Mouse (Mus musculus) adrenal gland (tissue): ENCODE data around the gene Sec61a2.

Experiments
- intact Hi-C: fragments of 180-260 bp; cut with DNase I; formaldehyde crosslinking; loops from one replicate; pipeline ENCODE4 v1.15.1; 2025
- long read RNA-seq, 2 experiments: library from polyadenylated mRNA; unstranded; transcript quantifications; one replicate each; pipeline ENCODE4 v2.0.0; 2020; ENCODE audit warnings: borderline replicate concordance in 1 of 2; ENCODE audit not compliant: insufficient replicate concordance in 1 of 2

Sec61a2 gene
- long read RNA-seq, experiment 1, transcript Sec61a2-202 (12 exons, 2,448 nt): major isoform, 5 of 12 reads
- long read RNA-seq, experiment 1, partial matches to known transcripts: 3 of 12 reads
- long read RNA-seq, experiment 1, other reads (novel, unspliced or antisense): 4 of 12 reads
- long read RNA-seq, experiment 2, transcript Sec61a2-202 (12 exons, 2,448 nt): major isoform, 14 of 20 reads
- long read RNA-seq, experiment 2, partial matches to known transcripts: 4 of 20 reads
- long read RNA-seq, experiment 2, other reads (novel, unspliced or antisense): 2 of 20 reads

GRCm38 (mm10) chr2:5894843-5895570, at the start of gene Sec61a2:
TSS of gene Sec61a2 (minus strand) at chr2:5895432.
- intact Hi-C loops: loop anchor here (5.0 kb wide), 1 partner anchor 52 kb away; no protein-coding TSS in a partner anchor

- intact Hi-C loops: no loop called here
Measured at GRCm38 (mm10) chr2:5943071-5943470, 47.8 kb upstream of the Sec61a2 start.

- intact Hi-C loops: no loop called here
Measured at GRCm38 (mm10) chr2:5942416-5943032, 47.3 kb upstream of the Sec61a2 start, which contains the start of gene Dhtkd1. TSS of gene Dhtkd1 (minus strand) at chr2:5942792.

- intact Hi-C loops: no loop called here
Measured at GRCm38 (mm10) chr2:5941861-5942415, 46.7 kb upstream of the Sec61a2 start.

- intact Hi-C loops: no loop called here
Measured at GRCm38 (mm10) chr2:5940936-5941335, 45.7 kb upstream of the Sec61a2 start.

GRCm38 (mm10) chr2:5939911-5940310, 44.7 kb upstream of the Sec61a2 start:
- intact Hi-C loops: no loop called here

- intact Hi-C loops: no loop called here
Measured at GRCm38 (mm10) chr2:5939319-5939718, 44.1 kb upstream of the Sec61a2 start.

GRCm38 (mm10) chr2:5936550-5936949, 41.3 kb upstream of the Sec61a2 start:
- intact Hi-C loops: no loop called here

GRCm38 (mm10) chr2:5936068-5936467, 40.8 kb upstream of the Sec61a2 start:
- intact Hi-C loops: no loop called here

GRCm38 (mm10) chr2:5934936-5935335, 39.7 kb upstream of the Sec61a2 start:
- intact Hi-C loops: no loop called here

- intact Hi-C loops: no loop called here
Measured at GRCm38 (mm10) chr2:5931938-5932337, 36.7 kb upstream of the Sec61a2 start.

- intact Hi-C loops: no loop called here
Measured at GRCm38 (mm10) chr2:5930291-5931054, 35.2 kb upstream of the Sec61a2 start.

- intact Hi-C loops: no loop called here
Measured at GRCm38 (mm10) chr2:5929793-5930192, 34.6 kb upstream of the Sec61a2 start.

GRCm38 (mm10) chr2:5927481-5927880, 32.2 kb upstream of the Sec61a2 start:
- intact Hi-C loops: no loop called here

GRCm38 (mm10) chr2:5923786-5924185, 28.6 kb upstream of the Sec61a2 start:
- intact Hi-C loops: no loop called here

- intact Hi-C loops: no loop called here
Measured at GRCm38 (mm10) chr2:5922823-5923222, 27.6 kb upstream of the Sec61a2 start.

GRCm38 (mm10) chr2:5911282-5911965, 16.2 kb upstream of the Sec61a2 start:
- intact Hi-C loops: no loop called here

- intact Hi-C loops: no loop called here
Measured at GRCm38 (mm10) chr2:5906625-5907024, 11.4 kb upstream of the Sec61a2 start.

GRCm38 (mm10) chr2:5906092-5906491, 10.9 kb upstream of the Sec61a2 start:
- intact Hi-C loops: no loop called here

GRCm38 (mm10) chr2:5900145-5900544, 4.9 kb upstream of the Sec61a2 start:
- intact Hi-C loops: no loop called here

GRCm38 (mm10) chr2:5894296-5894695, 936 bp downstream of the Sec61a2 start:
- intact Hi-C loops: no loop called here
